Mouse (Mus musculus): ENCODE data around the gene Gjb5. TPM values are rescaled to one million over a fixed set of nuclear protein-coding genes. Genes with fewer than 3 reads are reported as not detected.
A peak's percentile ranks its signal among the peaks of the same experiment; 100 is the strongest.

Gjb5 gene
- polyA plus RNA-seq, 1 experiment from 2014 or later: 0.70 TPM

DNA sequence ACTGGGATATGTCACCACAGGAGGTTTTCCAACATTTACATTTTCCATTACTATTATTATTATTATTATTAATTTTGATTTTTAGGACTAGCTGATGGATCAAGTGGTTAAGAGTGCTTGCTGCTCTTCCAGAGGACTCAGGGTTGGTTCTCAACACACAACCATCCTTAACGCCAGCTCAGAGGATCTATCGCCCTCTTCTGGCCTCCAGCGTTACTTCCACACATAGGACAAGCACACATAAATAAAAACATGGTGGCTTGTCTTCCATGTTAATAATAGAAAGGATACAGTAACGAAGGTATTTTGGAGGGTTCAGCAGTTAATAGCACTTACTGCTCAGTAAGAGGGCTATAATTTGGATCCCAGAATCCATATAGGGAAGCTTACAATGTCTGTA is 16.7 kb upstream of the Gjb5 start:
- H3K27ac ChIP-seq (replicated peaks; ENCODE audit: low read depth, low read length): no peak overlapping the region
- 87% methylated on average over 4 of the region's 4 CpGs for WGBS
- no peaks in the 10 kb centered on the region for H3K27me3 ChIP-seq (ENCODE audit: control insufficient read depth, insufficient read depth, low read length)
- H3K9ac ChIP-seq (replicated peaks; ENCODE audit: low read length): no peak overlapping the region
- no peak overlapping the region for H3K4me2 ChIP-seq (ENCODE audit: low read depth, low read length)
- ATAC-seq (replicated peaks; ENCODE audit: insufficient number of reproducible peaks, low FRiP score, low TSS enrichment, low read depth) (no peak), DNase-seq (ENCODE audit: low spot score) (no peak)
- H3K4me3 ChIP-seq (ENCODE audit: low read depth, low read length): no peak overlapping the region
- no peaks in the 10 kb centered on the region for H3K9me3 ChIP-seq (replicated peaks; ENCODE audit: control insufficient read depth, low read length)
- no peaks in the 10 kb centered on the region for H3K4me1 ChIP-seq (ENCODE audit: control insufficient read depth, insufficient read depth, low read length)
- H3K36me3 ChIP-seq (replicated peaks; ENCODE audit: control insufficient read depth, insufficient read depth, low read depth, low read length): no peaks in the 10 kb centered on the region

DNA sequence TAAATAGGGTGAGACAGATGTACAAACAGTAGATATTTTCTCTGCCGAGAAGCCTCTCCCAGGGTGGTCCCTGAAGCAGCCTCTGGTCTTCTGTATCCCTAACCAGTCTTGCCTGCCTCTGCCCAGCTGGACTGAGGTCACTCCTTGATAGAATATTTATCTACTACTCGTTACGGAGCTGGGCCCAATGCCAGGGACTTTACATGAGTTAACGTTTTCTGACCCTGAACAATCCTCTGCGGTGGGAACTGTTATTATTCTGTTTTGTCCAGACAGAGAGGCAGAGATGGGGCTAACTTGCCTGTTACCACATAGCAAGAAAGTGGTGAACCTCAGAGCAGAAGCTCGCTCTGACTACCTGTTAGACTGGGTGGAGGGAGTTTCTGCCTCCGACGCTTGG is 15.5 kb upstream of the Gjb5 start:
- no peak overlapping the region for H3K27ac ChIP-seq (replicated peaks; ENCODE audit: low read depth, low read length)
- H3K36me3 ChIP-seq (replicated peaks; ENCODE audit: control insufficient read depth, insufficient read depth, low read depth, low read length): no peaks in the 10 kb centered on the region
- no peak overlapping the region for H3K4me3 ChIP-seq (ENCODE audit: low read depth, low read length)
- ATAC-seq (replicated peaks; ENCODE audit: insufficient number of reproducible peaks, low FRiP score, low TSS enrichment, low read depth) (no peak), DNase-seq (ENCODE audit: low spot score) (no peak)
- H3K4me2 ChIP-seq (ENCODE audit: low read depth, low read length): no peak overlapping the region
- H3K9ac ChIP-seq (replicated peaks; ENCODE audit: low read length): no peak overlapping the region
- H3K9me3 ChIP-seq (replicated peaks; ENCODE audit: control insufficient read depth, low read length): no peaks in the 10 kb centered on the region
- no peaks in the 10 kb centered on the region for H3K27me3 ChIP-seq (ENCODE audit: control insufficient read depth, insufficient read depth, low read length)
- WGBS: 67% methylated on average over 8 of the region's 8 CpGs
- no peaks in the 10 kb centered on the region for H3K4me1 ChIP-seq (ENCODE audit: control insufficient read depth, insufficient read depth, low read length)

DNA sequence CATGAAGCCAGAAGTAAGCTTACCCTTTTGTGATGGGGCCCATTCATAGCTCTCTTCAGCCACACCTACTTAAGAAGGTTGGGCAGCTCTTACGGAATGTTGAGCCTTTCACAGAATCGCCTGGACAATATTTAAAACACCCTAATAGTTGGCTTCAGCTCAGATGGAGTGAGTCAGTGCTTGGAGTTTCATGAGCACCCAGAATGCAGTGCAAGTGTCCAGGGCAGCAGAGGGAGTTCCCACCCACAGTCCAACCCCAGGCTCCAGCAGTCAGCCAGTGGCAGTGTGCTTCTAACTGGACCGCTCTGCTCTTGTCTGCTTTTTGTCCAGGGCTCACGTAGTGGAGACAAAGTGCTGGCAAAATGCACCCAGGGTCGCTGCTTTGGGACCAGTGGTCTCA is 13.6 kb upstream of the Gjb5 start:
- no peak overlapping the region for H3K27ac ChIP-seq (replicated peaks; ENCODE audit: low read depth, low read length)
- no peaks in the 10 kb centered on the region for H3K27me3 ChIP-seq (ENCODE audit: control insufficient read depth, insufficient read depth, low read length)
- no peaks in the 10 kb centered on the region for H3K36me3 ChIP-seq (replicated peaks; ENCODE audit: control insufficient read depth, insufficient read depth, low read depth, low read length)
- no peak overlapping the region for H3K4me2 ChIP-seq (ENCODE audit: low read depth, low read length)
- H3K9me3 ChIP-seq (replicated peaks; ENCODE audit: control insufficient read depth, low read length): no peaks in the 10 kb centered on the region
- 77% methylated on average over 5 of the region's 5 CpGs for WGBS
- DNase-seq (ENCODE audit: low spot score) (no peak), ATAC-seq (replicated peaks; ENCODE audit: insufficient number of reproducible peaks, low FRiP score, low TSS enrichment, low read depth) (no peak)
- H3K9ac ChIP-seq (replicated peaks; ENCODE audit: low read length): no peak overlapping the region
- no peak overlapping the region for H3K4me3 ChIP-seq (ENCODE audit: low read depth, low read length)
- no peaks in the 10 kb centered on the region for H3K4me1 ChIP-seq (ENCODE audit: control insufficient read depth, insufficient read depth, low read length)

DNA sequence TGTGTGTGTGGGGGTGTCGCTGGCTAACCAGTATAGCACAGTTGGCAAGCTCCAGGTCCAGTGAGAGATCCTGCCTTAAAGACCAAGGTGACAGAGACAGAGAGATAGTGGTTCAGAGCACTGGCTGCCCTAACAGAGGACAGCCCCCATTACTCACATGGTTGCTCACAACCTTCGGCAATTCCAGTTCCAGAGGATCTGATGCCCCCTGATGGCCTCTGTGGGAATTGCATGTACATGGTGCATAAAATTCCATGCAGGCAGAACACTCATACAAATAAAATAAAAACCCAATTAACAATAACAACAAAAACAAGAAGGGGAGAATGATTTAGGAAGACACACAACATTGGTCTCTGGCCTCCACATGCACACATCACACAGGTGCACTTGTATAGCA is 12.5 kb upstream of the Gjb5 start:
- Histone ChIP-seq H3K9me3 (replicated peaks; ENCODE audit: control insufficient read depth, low read length) (no peaks in the 10 kb centered on the region), H3K4me2 (ENCODE audit: low read depth, low read length) (no peak overlapping the region), H3K4me1 (ENCODE audit: control insufficient read depth, insufficient read depth, low read length) (no peaks in the 10 kb centered on the region), H3K4me3 (ENCODE audit: low read depth, low read length) (no peak overlapping the region), H3K27me3 (ENCODE audit: control insufficient read depth, insufficient read depth, low read length) (no peaks in the 10 kb centered on the region), H3K36me3 (replicated peaks; ENCODE audit: control insufficient read depth, insufficient read depth, low read depth, low read length) (no peaks in the 10 kb centered on the region), H3K9ac (replicated peaks; ENCODE audit: low read length) (no peak overlapping the region), H3K27ac (replicated peaks; ENCODE audit: low read depth, low read length) (no peak overlapping the region)
- 43% methylated on average over 2 of the region's 2 CpGs for WGBS
- DNase-seq (ENCODE audit: low spot score): peak; percentile 61
- no peak for ATAC-seq (replicated peaks; ENCODE audit: insufficient number of reproducible peaks, low FRiP score, low TSS enrichment, low read depth)

DNA sequence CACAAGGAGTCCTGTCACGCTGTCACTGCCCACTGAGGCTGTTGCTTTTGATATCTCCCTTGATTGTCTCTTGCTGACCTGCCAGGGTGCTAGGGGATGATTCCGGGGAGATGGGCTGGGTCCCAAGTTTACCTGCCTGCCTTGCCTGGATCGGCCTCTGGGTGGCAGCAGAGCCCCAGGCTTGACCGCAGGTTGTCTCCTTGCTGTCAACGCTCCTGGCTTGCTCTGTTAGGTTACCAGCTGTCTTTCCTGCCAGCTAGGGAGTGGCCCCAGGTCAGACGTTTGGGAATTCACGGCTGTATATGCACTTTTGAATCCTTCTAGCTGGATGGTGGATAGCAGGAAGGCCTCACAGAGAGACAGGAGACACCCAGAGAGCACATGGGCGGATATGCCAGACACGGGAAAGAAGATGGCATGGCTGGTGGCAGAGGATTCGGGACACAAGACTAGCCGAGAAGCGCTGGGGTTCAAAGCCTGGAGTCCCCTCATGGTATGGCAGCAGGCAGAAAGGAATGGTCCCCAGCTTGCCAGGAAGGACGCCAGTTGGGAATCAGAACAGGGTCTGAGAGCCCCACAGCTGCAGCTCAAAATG is 10.5 kb upstream of the Gjb5 start:
- no peaks in the 10 kb centered on the region for H3K36me3 ChIP-seq (replicated peaks; ENCODE audit: control insufficient read depth, insufficient read depth, low read depth, low read length)
- 31% methylated on average over 13 of the region's 13 CpGs for WGBS
- no peak overlapping the region for H3K4me3 ChIP-seq (ENCODE audit: low read depth, low read length)
- no peaks in the 10 kb centered on the region for H3K27me3 ChIP-seq (ENCODE audit: control insufficient read depth, insufficient read depth, low read length)
- H3K9me3 ChIP-seq (replicated peaks; ENCODE audit: control insufficient read depth, low read length): no peaks in the 10 kb centered on the region
- no peak overlapping the region for H3K4me2 ChIP-seq (ENCODE audit: low read depth, low read length)
- no peak overlapping the region for H3K27ac ChIP-seq (replicated peaks; ENCODE audit: low read depth, low read length)
- DNase-seq (ENCODE audit: low spot score) (peak; percentile 75), ATAC-seq (replicated peaks; ENCODE audit: insufficient number of reproducible peaks, low FRiP score, low TSS enrichment, low read depth) (no peak)
- no peaks in the 10 kb centered on the region for H3K4me1 ChIP-seq (ENCODE audit: control insufficient read depth, insufficient read depth, low read length)
- H3K9ac ChIP-seq (replicated peaks; ENCODE audit: low read length): no peak overlapping the region

DNA sequence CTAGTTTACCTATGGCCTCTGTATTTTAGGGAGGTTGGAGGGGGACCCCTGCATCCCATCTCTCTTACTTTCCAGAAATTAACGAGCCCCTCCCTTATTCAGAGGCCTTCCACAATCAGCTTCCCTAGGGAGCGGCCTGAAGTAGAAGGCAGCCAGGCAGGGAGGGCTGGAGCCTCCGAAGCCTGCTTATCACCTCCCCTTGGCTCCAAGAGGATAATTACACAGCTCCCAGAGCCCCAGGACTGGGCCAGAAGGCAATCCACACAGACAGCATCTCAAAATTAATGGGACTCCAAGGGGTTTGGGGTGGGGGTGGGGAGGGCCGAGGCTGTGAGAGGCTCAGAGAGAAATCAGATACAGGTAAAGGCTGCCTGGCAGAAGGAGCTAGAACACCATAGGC is 7.9 kb upstream of the Gjb5 start:
- ATAC-seq (replicated peaks; ENCODE audit: insufficient number of reproducible peaks, low FRiP score, low TSS enrichment, low read depth) (peak; percentile 17; the same call in 1 of the 2 replicates), DNase-seq (ENCODE audit: low spot score) (no peak)
- no peak overlapping the region for H3K4me3 ChIP-seq (ENCODE audit: low read depth, low read length)
- H3K9ac ChIP-seq (replicated peaks; ENCODE audit: low read length): no peak overlapping the region
- H3K27ac ChIP-seq (replicated peaks; ENCODE audit: low read depth, low read length): no peak overlapping the region
- no peaks in the 10 kb centered on the region for H3K9me3 ChIP-seq (replicated peaks; ENCODE audit: control insufficient read depth, low read length)
- no peaks in the 10 kb centered on the region for H3K4me1 ChIP-seq (ENCODE audit: control insufficient read depth, insufficient read depth, low read length)
- H3K27me3 ChIP-seq (ENCODE audit: control insufficient read depth, insufficient read depth, low read length): no peaks in the 10 kb centered on the region
- H3K4me2 ChIP-seq (ENCODE audit: low read depth, low read length): no peak overlapping the region
- H3K36me3 ChIP-seq (replicated peaks; ENCODE audit: control insufficient read depth, insufficient read depth, low read depth, low read length): no peaks in the 10 kb centered on the region
- 12% methylated on average over 4 of the region's 4 CpGs for WGBS

DNA sequence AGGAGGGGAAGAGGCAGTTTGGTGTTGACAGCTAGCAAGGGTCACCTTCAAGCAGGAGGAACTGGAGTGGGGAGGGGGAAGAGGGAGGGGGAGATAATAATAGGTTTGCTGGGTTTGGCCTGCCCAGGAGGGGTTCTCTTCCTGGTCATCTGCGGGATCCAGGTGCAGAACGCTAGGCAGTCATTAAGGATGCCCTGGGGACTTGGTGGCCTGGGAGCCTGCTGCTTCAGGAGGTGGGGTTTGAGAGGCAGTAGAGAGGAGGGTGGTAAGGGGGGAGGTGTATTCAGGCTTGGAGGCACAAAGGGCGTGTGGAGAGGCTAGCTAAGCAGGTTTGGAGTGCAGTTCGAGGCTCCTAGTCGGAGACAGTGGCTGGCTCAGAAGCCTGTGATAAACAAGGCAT is 7.5 kb upstream of the Gjb5 start:
- Histone ChIP-seq H3K4me1 (ENCODE audit: control insufficient read depth, insufficient read depth, low read length) (no peaks in the 10 kb centered on the region), H3K4me2 (ENCODE audit: low read depth, low read length) (no peak overlapping the region), H3K4me3 (ENCODE audit: low read depth, low read length) (no peak overlapping the region), H3K27me3 (ENCODE audit: control insufficient read depth, insufficient read depth, low read length) (no peaks in the 10 kb centered on the region), H3K27ac (replicated peaks; ENCODE audit: low read depth, low read length) (no peak overlapping the region), H3K36me3 (replicated peaks; ENCODE audit: control insufficient read depth, insufficient read depth, low read depth, low read length) (no peaks in the 10 kb centered on the region), H3K9me3 (replicated peaks; ENCODE audit: control insufficient read depth, low read length) (no peaks in the 10 kb centered on the region), H3K9ac (replicated peaks; ENCODE audit: low read length) (no peak overlapping the region)
- DNase-seq (ENCODE audit: low spot score) (no peak), ATAC-seq (replicated peaks; ENCODE audit: insufficient number of reproducible peaks, low FRiP score, low TSS enrichment, low read depth) (no peak)
- WGBS: 18% methylated on average over 5 of the region's 5 CpGs

DNA sequence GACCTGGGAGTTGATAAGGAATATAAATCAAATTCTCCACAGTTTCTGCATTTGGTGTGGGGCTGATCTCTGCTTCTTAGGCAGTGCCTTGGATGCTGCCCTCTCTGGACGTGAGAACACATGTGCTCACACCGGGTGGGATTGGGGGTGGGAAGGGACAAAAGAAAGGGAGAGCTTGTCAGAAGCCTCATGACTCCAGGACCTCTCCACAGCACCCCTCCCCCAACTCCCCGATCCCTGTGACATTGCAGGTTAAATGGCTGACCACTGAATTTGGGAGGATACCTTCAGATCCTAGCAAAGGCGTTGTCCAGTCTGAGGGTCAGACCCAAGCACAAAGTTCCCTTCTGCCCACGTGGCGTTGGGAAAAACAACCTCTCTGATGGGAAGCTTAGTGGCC is 6.5 kb upstream of the Gjb5 start:
- Histone ChIP-seq H3K4me3 (ENCODE audit: low read depth, low read length) (no peak overlapping the region), H3K4me2 (ENCODE audit: low read depth, low read length) (no peak overlapping the region), H3K27me3 (ENCODE audit: control insufficient read depth, insufficient read depth, low read length) (no peaks in the 10 kb centered on the region), H3K9me3 (replicated peaks; ENCODE audit: control insufficient read depth, low read length) (no peaks in the 10 kb centered on the region), H3K36me3 (replicated peaks; ENCODE audit: control insufficient read depth, insufficient read depth, low read depth, low read length) (no peaks in the 10 kb centered on the region), H3K4me1 (ENCODE audit: control insufficient read depth, insufficient read depth, low read length) (no peaks in the 10 kb centered on the region), H3K27ac (replicated peaks; ENCODE audit: low read depth, low read length) (no peak overlapping the region), H3K9ac (replicated peaks; ENCODE audit: low read length) (no peak overlapping the region)
- 54% methylated on average over 6 of the region's 6 CpGs for WGBS
- DNase-seq (ENCODE audit: low spot score) (no peak), ATAC-seq (replicated peaks; ENCODE audit: insufficient number of reproducible peaks, low FRiP score, low TSS enrichment, low read depth) (no peak)

Measured in embryonic facial prominence, embryonic 11.5 days (tissue).